Mouse (Mus musculus): ENCODE data around the gene Dpysl5. TPM values are rescaled to one million over a fixed set of nuclear protein-coding genes. Genes with fewer than 3 reads are reported as not detected.

Gene Dpysl5
- polyA plus RNA-seq, 1 experiment from 2014 or later: 64.0 TPM

DNA sequence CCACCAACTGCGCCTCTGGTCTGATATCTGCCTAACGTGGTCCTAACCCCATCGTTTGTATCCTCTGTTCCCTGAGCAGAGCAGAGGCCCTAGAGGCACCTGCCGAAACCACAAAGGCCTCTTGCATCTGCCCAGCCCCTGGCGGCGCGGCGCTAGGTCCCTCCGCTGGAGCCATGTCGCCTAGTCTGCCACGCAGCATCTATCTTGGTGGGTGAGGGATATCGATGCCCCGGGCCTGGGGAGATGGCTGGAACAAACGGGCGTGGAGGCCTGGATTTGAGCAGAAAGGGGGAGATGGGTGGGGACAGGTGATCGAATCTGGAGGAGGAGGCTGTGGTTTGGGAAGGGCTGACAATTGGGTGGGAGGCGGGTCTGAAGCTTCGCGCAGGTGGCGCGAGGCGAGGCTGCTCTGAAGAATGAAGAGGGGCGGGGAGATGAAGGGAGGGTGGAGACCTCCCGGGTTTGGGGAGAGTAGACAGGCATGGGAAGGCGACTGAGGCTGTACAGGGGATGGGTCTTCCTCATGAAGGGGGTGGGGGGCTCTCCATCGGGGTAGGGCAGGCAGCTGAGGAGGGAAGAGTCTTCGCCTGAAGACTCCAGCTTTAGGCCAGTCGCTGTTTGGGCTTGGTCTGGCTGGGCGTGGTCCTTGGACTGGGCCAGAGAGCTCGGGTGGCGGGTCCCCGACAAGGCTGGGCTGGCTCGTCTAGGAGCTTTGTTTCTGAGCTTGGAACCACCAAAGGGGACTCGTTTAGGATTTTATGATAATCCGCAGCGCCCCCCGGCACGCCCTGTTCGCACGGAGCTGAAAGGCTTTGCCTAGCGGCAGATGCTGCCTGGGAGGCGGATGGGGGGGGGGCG lies 1.3 kb downstream of the Dpysl5 start:
- Histone ChIP-seq H3K36me3 (replicated peaks) (peaks cover 21% of the 10 kb centered on the region), H3K27me3 (ENCODE audit: poor library complexity, severe bottlenecking) (peaks cover 68% of the 10 kb centered on the region), H3K4me1 (peaks cover 70% of the 10 kb centered on the region), H3K9me3 (no peaks in the 10 kb centered on the region), H3K27ac (peak overlapping the region; percentile 92), H3K4me3 (peak overlapping the region; percentile 75)
- peak; percentile 69 for DNase-seq (ENCODE audit: extremely low spot score, low spot score)
- under 1% methylated on average over 43 of the region's 43 CpGs for WGBS

DNA sequence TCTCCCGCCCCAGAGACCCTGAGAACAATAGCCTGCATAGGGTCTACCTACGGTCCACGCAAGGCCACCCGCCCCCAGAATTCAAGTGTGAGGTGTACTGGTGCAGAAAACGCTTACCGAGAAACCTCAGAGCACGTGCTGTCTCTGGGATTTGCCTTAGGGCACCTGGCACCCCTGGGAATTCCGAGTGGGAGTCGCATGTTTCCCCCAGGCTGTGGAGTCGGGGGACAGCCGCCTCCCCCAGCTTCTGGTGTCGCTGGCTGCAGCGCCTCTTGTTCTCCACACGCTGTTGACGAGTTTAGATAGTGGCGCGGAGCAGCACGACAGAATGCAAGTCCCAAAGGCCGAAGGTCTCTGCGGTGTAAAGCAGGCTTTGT lies 1.9 kb downstream of the Dpysl5 start:
- Histone ChIP-seq H3K36me3 (replicated peaks) (peaks cover 21% of the 10 kb centered on the region), H3K4me1 (peaks cover 70% of the 10 kb centered on the region), H3K9me3 (no peaks in the 10 kb centered on the region), H3K4me3 (peak overlapping the region; percentile 75), H3K27me3 (ENCODE audit: poor library complexity, severe bottlenecking) (peaks cover 63% of the 10 kb centered on the region), H3K27ac (peak overlapping the region; percentile 92)
- WGBS: under 1% methylated on average over 20 of the region's 20 CpGs
- peak; percentile 54 for DNase-seq (ENCODE audit: extremely low spot score, low spot score)

- Histone ChIP-seq H3K4me1 (peaks cover 70% of the 10 kb centered on the region), H3K27me3 (ENCODE audit: poor library complexity, severe bottlenecking) (peaks cover 59% of the 10 kb centered on the region), H3K36me3 (replicated peaks) (peaks cover 21% of the 10 kb centered on the region), H3K27ac (peak overlapping the region; percentile 92), H3K4me3 (peak overlapping the region; percentile 75), H3K9me3 (no peaks in the 10 kb centered on the region)
- DNase-seq (ENCODE audit: extremely low spot score, low spot score): no peak
- WGBS: 20% methylated on average over 11 of the region's 11 CpGs
Measured at GRCm38 (mm10) chr5:30713691-30714090, 2.3 kb downstream of the Dpysl5 start.

GRCm38 (mm10) chr5:30716311-30716710 lies 4.9 kb downstream of the Dpysl5 start:
- Histone ChIP-seq H3K36me3 (replicated peaks) (peaks cover 44% of the 10 kb centered on the region), H3K4me3 (no peak overlapping the region), H3K27ac (no peak overlapping the region), H3K4me1 (peaks cover 58% of the 10 kb centered on the region), H3K9me3 (no peaks in the 10 kb centered on the region), H3K27me3 (ENCODE audit: poor library complexity, severe bottlenecking) (peaks cover 40% of the 10 kb centered on the region)
- no peak for DNase-seq (ENCODE audit: extremely low spot score, low spot score)
- WGBS: 92% methylated on average over 2 of the region's 2 CpGs

DNA sequence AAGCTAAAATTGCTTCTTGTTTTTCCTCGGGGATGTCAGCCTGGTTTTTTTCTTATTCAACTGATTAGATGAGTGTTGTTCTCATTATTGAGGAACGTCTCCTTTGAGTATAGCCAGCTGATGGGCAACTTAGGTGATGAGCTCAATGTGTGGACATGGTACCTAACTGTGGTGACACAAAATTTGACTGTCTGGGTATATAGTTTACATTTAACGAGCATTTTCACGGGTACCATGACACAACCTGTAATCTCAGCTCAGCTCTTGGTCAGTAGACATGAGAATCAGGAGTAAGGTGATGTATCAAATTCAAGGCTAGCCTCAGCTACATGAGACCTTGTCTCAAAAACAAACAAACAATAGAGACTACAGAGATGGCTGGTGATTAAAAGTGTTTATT lies 6.1 kb downstream of the Dpysl5 start:
- H3K36me3 ChIP-seq (replicated peaks): peaks cover 56% of the 10 kb centered on the region
- peak overlapping the region; percentile 82; the same call in 1 of the 2 replicates for H3K27ac ChIP-seq
- 92% methylated on average over 4 of the region's 4 CpGs for WGBS
- H3K4me3 ChIP-seq: no peak overlapping the region
- peaks cover 28% of the 10 kb centered on the region for H3K27me3 ChIP-seq (ENCODE audit: poor library complexity, severe bottlenecking)
- peaks cover 46% of the 10 kb centered on the region for H3K4me1 ChIP-seq
- no peaks in the 10 kb centered on the region for H3K9me3 ChIP-seq
- no peak for DNase-seq (ENCODE audit: extremely low spot score, low spot score)

- Histone ChIP-seq H3K27me3 (ENCODE audit: poor library complexity, severe bottlenecking) (peaks cover 21% of the 10 kb centered on the region), H3K4me1 (peaks cover 40% of the 10 kb centered on the region), H3K9me3 (no peaks in the 10 kb centered on the region), H3K4me3 (peak overlapping the region; percentile 22; the same call in 1 of the 2 replicates), H3K27ac (peak overlapping the region; percentile 82), H3K36me3 (replicated peaks) (peaks cover 62% of the 10 kb centered on the region)
- WGBS: 52% methylated on average over 10 of the region's 10 CpGs
- DNase-seq (ENCODE audit: extremely low spot score, low spot score): peak; percentile 45
Measured at GRCm38 (mm10) chr5:30717991-30718703, 6.8 kb downstream of the Dpysl5 start.

GRCm38 (mm10) chr5:30721935-30722334 lies 10.6 kb downstream of the Dpysl5 start:
- peaks cover 22% of the 10 kb centered on the region for H3K4me1 ChIP-seq
- no peaks in the 10 kb centered on the region for H3K9me3 ChIP-seq
- no peak for DNase-seq (ENCODE audit: extremely low spot score, low spot score)
- no peak overlapping the region for H3K4me3 ChIP-seq
- H3K27me3 ChIP-seq (ENCODE audit: poor library complexity, severe bottlenecking): no peaks in the 10 kb centered on the region
- 93% methylated on average over 8 of the region's 8 CpGs for WGBS
- no peak overlapping the region for H3K27ac ChIP-seq
- peaks cover 78% of the 10 kb centered on the region for H3K36me3 ChIP-seq (replicated peaks)

GRCm38 (mm10) chr5:30726151-30726693 lies 14.9 kb downstream of the Dpysl5 start:
- peaks cover 2% of the 10 kb centered on the region for H3K4me1 ChIP-seq
- WGBS: 95% methylated on average over 5 of the region's 5 CpGs
- no peak overlapping the region for H3K4me3 ChIP-seq
- H3K36me3 ChIP-seq (replicated peaks): peaks cover 67% of the 10 kb centered on the region
- no peak for DNase-seq (ENCODE audit: extremely low spot score, low spot score)
- no peak overlapping the region for H3K27ac ChIP-seq
- H3K27me3 ChIP-seq (ENCODE audit: poor library complexity, severe bottlenecking): no peaks in the 10 kb centered on the region
- no peaks in the 10 kb centered on the region for H3K9me3 ChIP-seq

GRCm38 (mm10) chr5:30732511-30732910 lies 21.1 kb downstream of the Dpysl5 start:
- Histone ChIP-seq H3K36me3 (replicated peaks) (peaks cover 32% of the 10 kb centered on the region), H3K4me1 (peaks cover 37% of the 10 kb centered on the region), H3K27ac (no peak overlapping the region), H3K9me3 (no peaks in the 10 kb centered on the region), H3K4me3 (no peak overlapping the region), H3K27me3 (ENCODE audit: poor library complexity, severe bottlenecking) (no peaks in the 10 kb centered on the region)
- DNase-seq (ENCODE audit: extremely low spot score, low spot score): no peak
- WGBS: 91% methylated on average over 7 of the region's 7 CpGs

GRCm38 (mm10) chr5:30734666-30735065 lies 23.3 kb downstream of the Dpysl5 start:
- H3K27ac ChIP-seq: no peak overlapping the region
- no peaks in the 10 kb centered on the region for H3K27me3 ChIP-seq (ENCODE audit: poor library complexity, severe bottlenecking)

GRCm38 (mm10) chr5:30738127-30738828 lies 26.9 kb downstream of the Dpysl5 start:
- no peak overlapping the region for H3K4me3 ChIP-seq
- no peak for DNase-seq (ENCODE audit: extremely low spot score, low spot score)
- H3K27me3 ChIP-seq (ENCODE audit: poor library complexity, severe bottlenecking): no peaks in the 10 kb centered on the region
- peak overlapping the region; percentile 44; the same call in 1 of the 2 replicates for H3K27ac ChIP-seq
- H3K4me1 ChIP-seq: peaks cover 53% of the 10 kb centered on the region
- WGBS: 71% methylated on average over 10 of the region's 10 CpGs
- no peaks in the 10 kb centered on the region for H3K9me3 ChIP-seq
- peaks cover 50% of the 10 kb centered on the region for H3K36me3 ChIP-seq (replicated peaks)

More at GRCm38 (mm10) chr5:30734666-30735065, 23.3 kb downstream of the Dpysl5 start:
- DNase-seq (ENCODE audit: extremely low spot score, low spot score): no peak
- H3K9me3 ChIP-seq: no peaks in the 10 kb centered on the region
- no peak overlapping the region for H3K4me3 ChIP-seq
- peaks cover 29% of the 10 kb centered on the region for H3K36me3 ChIP-seq (replicated peaks)
- peaks cover 58% of the 10 kb centered on the region for H3K4me1 ChIP-seq
- 32% methylated on average over 4 of the region's 4 CpGs for WGBS

DNA sequence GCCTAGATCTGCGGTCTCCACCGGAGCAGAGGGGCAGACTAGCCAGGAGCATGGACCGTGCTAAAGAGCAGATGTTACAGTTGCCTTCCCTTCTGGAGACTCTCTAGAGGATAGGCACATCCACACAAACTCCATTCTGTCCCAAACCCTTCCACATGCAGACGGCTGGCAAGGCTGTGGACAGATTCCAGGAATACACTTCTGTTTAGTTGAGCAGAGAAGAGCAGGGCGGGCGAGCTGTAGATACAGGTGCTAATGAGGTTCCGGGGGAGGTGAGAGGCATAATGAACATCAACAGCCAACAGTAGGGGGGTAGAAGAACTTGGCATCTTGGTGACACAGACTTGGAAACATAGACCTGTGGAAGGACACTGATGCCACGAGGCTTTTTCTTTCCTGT lies 28.2 kb downstream of the Dpysl5 start:
- DNase-seq (ENCODE audit: extremely low spot score, low spot score): no peak
- Histone ChIP-seq H3K36me3 (replicated peaks) (peaks cover 63% of the 10 kb centered on the region), H3K27me3 (ENCODE audit: poor library complexity, severe bottlenecking) (no peaks in the 10 kb centered on the region), H3K4me3 (no peak overlapping the region), H3K27ac (no peak overlapping the region), H3K4me1 (peaks cover 43% of the 10 kb centered on the region), H3K9me3 (no peaks in the 10 kb centered on the region)
- 86% methylated on average over 8 of the region's 8 CpGs for whole genome bisulfite sequencing

Data from forebrain, embryonic 10.5 days (tissue).